Mouse (Mus musculus) G1E (cell line): Measurements from ENCODE around the gene Tfpi.

Experiments
- CTCF ChIP-seq: IDR thresholded peaks from 2 replicates; pipeline ENCODE4 v1.5.1; 2012; ENCODE audit warnings: low read depth, low read length, inconsistent platforms, mixed read lengths
- GATA1 ChIP-seq: IDR thresholded peaks from 2 replicates; pipeline ENCODE4 v1.6.1; 2012; ENCODE audit warnings: borderline replicate concordance, low read length, inconsistent platforms, mixed read lengths
- GATA2 ChIP-seq: IDR thresholded peaks from 2 replicates; pipeline ENCODE4 v1.6.1; 2012; ENCODE audit warnings: low read depth, low read length, inconsistent platforms, borderline replicate concordance
- POLR2AphosphoS5 ChIP-seq: IDR thresholded peaks from 2 replicates; pipeline ENCODE4 v1.6.1; 2012; ENCODE audit warnings: low read depth, low read length, inconsistent platforms; ENCODE audit not compliant: insufficient replicate concordance
- TAL1 ChIP-seq: conservative IDR thresholded peaks from 2 replicates; pipeline ENCODE4 v1.6.1; 2012; ENCODE audit warnings: low read depth, low read length, inconsistent platforms, mixed read lengths

- TF ChIP-seq CTCF (no peak), GATA1 (no peak), TAL1 (no peak), GATA2 (no peak), POLR2AphosphoS5 (no peak)
Measured at GRCm38 (mm10) chr2:84479036-84479435, 2.5 kb upstream of the Tfpi start.
